ENCODE assay signal across 15 mouse cellular contexts in the genomic region with DNA sequence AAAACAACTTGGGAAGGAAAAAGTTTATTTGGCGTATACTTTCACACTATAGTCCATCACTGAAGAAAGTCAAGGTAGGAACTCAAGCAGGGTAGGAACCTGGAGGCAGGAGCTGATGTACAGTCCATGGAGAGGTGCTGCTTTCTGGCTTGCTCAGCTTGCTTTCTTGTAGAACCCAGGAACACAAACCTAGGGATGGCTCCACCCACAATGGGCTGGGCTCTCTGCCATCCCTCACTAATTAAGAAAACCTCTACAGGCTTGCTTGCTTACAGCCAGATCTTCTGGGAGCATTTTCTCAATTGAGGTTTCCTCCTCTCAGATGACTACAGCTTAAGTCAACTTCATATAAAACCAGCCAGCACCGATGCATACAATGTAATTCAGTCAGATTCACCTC.
"Had no signal": no experiment of that assay in that cellular context is flagged by ENCODE, and none has a peak within 500 bp of the region (broad histone marks: within the 10 kb centered on the region; RNA-seq: fewer than 3 reads in every experiment).

No protein-coding gene starts in this region.

- H3K27ac ChIP-seq: left cerebral cortex, adult 2 months; liver, embryonic 13.5 days; macrophage; midbrain, embryonic 12.5 days; midbrain, embryonic 15.5 days; neural tube, embryonic 12.5 days; neural tube, embryonic 15.5 days had no signal

- ATAC-seq: midbrain, embryonic 15.5 days had no signal

- H3K9ac ChIP-seq: liver, embryonic 13.5 days; midbrain, embryonic 12.5 days; midbrain, embryonic 15.5 days; neural tube, embryonic 12.5 days; neural tube, embryonic 15.5 days had no signal

- H3K9me3 ChIP-seq: liver, embryonic 13.5 days; midbrain, embryonic 15.5 days; neural tube, embryonic 12.5 days; neural tube, embryonic 15.5 days had no signal

- H3K4me1 ChIP-seq: liver, embryonic 13.5 days; neural tube, embryonic 15.5 days had no signal

- H3K4me3 ChIP-seq: left cerebral cortex, adult 2 months; liver, embryonic 13.5 days; midbrain, embryonic 12.5 days; midbrain, embryonic 15.5 days; neural tube, embryonic 12.5 days; neural tube, embryonic 15.5 days had no signal

- H3K27me3 ChIP-seq: liver, embryonic 13.5 days; midbrain, embryonic 12.5 days; midbrain, embryonic 15.5 days; neural tube, embryonic 12.5 days; neural tube, embryonic 15.5 days had no signal

- H3K4me2 ChIP-seq: liver, embryonic 13.5 days; midbrain, embryonic 12.5 days; midbrain, embryonic 15.5 days; neural tube, embryonic 12.5 days; neural tube, embryonic 15.5 days had no signal

- H3K36me3 ChIP-seq: liver, embryonic 13.5 days; midbrain, embryonic 12.5 days; midbrain, embryonic 15.5 days; neural tube, embryonic 12.5 days; neural tube, embryonic 15.5 days had no signal

- DNase-seq: kidney, adult 18-20 months; kidney, postnatal 14 days; kidney, postnatal 4 days; liver, embryonic 13.5 days; lung, adult 2 months; right cerebral cortex, adult 18-20 months; right cerebral cortex, postnatal 25 days; thymus, adult 18-20 months; thymus, postnatal 36 days had no signal
